Mouse (Mus musculus) lung, postnatal 0 days (tissue): Measurements from ENCODE around the gene Fry. TPM values are rescaled to one million over a fixed set of nuclear protein-coding genes. Genes with fewer than 3 reads are reported as not detected.

ENCODE experiments used
- ATAC-seq: fragments of 200-750 bp; cut with Nextera tagmentation; 2 replicates; pipeline ENCODE4 v1.8.0; 2017; ENCODE audit warnings: moderate library complexity
- DNase-seq: peaks from one replicate; pipeline ENCODE4 v3.0.0-alpha.2; 2016; ENCODE audit warnings: low spot score
- H3K27ac ChIP-seq: fragments of 300-500 bp; sonication (generic); 2 replicates; pipeline ENCODE4 v1.5.1; 2014; ENCODE audit warnings: antibody characterized with exemption, mild to moderate bottlenecking, low read length, mixed read lengths
- H3K27me3 ChIP-seq: fragments of 300-500 bp; sonication (generic); replicated peaks from 2 replicates; pipeline ENCODE4 v1.6.1; 2014; ENCODE audit warnings: low read length, mixed read lengths; ENCODE audit not compliant: insufficient read depth
- H3K36me3 ChIP-seq: fragments of 300-500 bp; sonication (generic); 2 replicates; pipeline ENCODE4 v1.6.1; 2014; ENCODE audit warnings: low read length, mixed read lengths; ENCODE audit not compliant: insufficient read depth
- H3K4me1 ChIP-seq: fragments of 300-500 bp; sonication (generic); 2 replicates; pipeline ENCODE4 v1.6.1; 2014; ENCODE audit warnings: antibody characterized with exemption, low read depth, low read length, mixed read lengths; ENCODE audit not compliant: insufficient read depth
- H3K4me2 ChIP-seq: fragments of 300-500 bp; sonication (generic); replicated peaks from 2 replicates; pipeline ENCODE4 v1.6.1; 2014; ENCODE audit warnings: low read depth, mild to moderate bottlenecking, low read length, moderate library complexity, mixed read lengths
- H3K4me3 ChIP-seq: fragments of 300-500 bp; sonication (generic); 2 replicates; pipeline ENCODE4 v1.5.1; 2014; ENCODE audit warnings: low read depth, low read length
- H3K9ac ChIP-seq: fragments of 300-500 bp; sonication (generic); replicated peaks from 2 replicates; pipeline ENCODE4 v1.6.1; 2014; ENCODE audit warnings: low read depth, mild to moderate bottlenecking
- H3K9me3 ChIP-seq: fragments of 300-500 bp; sonication (generic); 2 replicates; pipeline ENCODE4 v1.6.1; 2016; ENCODE audit warnings: low read length, mixed read lengths
- CTCF ChIP-seq: IDR thresholded peaks from 2 replicates; pipeline ENCODE4 v1.5.1; 2016; ENCODE audit warnings: antibody characterized with exemption, mild to moderate bottlenecking
- EP300 ChIP-seq: IDR thresholded peaks from 2 replicates; pipeline ENCODE4 v1.6.1; 2016; ENCODE audit warnings: antibody characterized with exemption, mild to moderate bottlenecking, control low read depth
- WGBS: fragments of 180-500 bp; shearing (Covaris S2); extraction: QIAGEN DNeasy Blood & Tissue Kit; methylation state at CpG from one replicate; pipeline ENCODE4 v1.1.7; 2014; 5-methylcytosine and 5-hydroxymethylcytosine counted together
- polyA plus RNA-seq: library from polyadenylated mRNA; unstranded; fragments of >200 nt; fragmentation: Nextera tagmentation; extraction: Ambion mirVana; gene quantifications from 2 replicates; pipeline ENCODE4 v1.2.1, GENCODE M21; 2015

Fry gene
- polyA plus RNA-seq, 1 experiment from 2014 or later = 20.8 TPM

DNA sequence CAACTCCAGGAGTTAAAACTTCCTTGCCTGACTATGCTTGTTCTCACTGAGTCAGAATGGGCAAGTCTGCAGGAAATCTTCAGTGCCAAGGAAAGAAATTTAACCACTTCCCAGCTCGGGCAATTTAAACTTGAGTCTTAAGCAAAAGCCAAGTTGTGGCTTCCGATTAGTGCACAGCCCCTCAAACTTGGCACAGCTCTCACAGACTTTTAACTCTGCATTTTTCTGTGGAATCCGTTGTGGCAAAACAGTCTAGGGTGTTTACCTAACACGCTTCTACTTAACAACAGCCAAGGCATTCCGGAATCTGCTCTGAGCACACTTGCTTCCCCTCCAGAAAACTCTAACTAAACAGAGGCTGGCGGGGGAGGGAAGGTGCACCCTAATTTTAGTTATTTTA is 346.8 kb downstream of the Fry start:
- 10% methylated on average over 6 of the region's 6 CpGs for WGBS
- no peaks in the 10 kb centered on the region for H3K9me3 ChIP-seq
- H3K4me3 ChIP-seq = no peak overlapping the region
- H3K9ac ChIP-seq = no peak overlapping the region
- 0 out of 2 replicates have a peak overlapping the region, but pooled peaks have one; percentile 14 for H3K4me2 ChIP-seq
- peaks cover 4% of the 10 kb centered on the region; the same call in 1 of the 2 replicates for H3K4me1 ChIP-seq
- no peaks in the 10 kb centered on the region for H3K27me3 ChIP-seq
- ATAC-seq (peak; percentile 9; the same call in 1 of the 2 replicates), DNase-seq (peak; percentile 71)
- peak overlapping the region; percentile 75 for H3K27ac ChIP-seq
- no peaks in the 10 kb centered on the region for H3K36me3 ChIP-seq
- TF ChIP-seq CTCF (no peak), EP300 (peak; percentile 74)

DNA sequence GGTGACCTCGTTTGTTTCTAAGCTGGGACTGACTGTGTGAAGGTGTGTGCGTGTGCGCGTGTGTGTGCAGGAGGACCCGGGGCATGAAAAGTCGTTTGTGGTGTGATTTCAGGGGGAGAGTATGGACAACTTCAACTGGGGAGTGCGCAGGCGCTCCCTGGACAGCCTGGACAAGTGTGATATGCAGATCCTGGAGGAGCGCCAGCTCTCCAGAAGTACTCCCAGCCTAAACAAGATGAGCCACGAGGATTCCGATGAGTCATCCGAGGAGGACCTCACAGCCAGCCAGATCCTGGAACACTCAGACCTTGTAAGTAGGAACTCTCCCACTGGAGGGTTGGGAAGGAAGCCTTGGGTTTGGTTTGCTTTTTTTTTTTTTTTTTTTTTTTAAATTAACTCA is 347.7 kb downstream of the Fry start:
- TF ChIP-seq CTCF (no peak), EP300 (peak; percentile 95)
- WGBS = 24% methylated on average over 12 of the region's 12 CpGs
- H3K27ac ChIP-seq = peak overlapping the region; percentile 76
- peak overlapping the region; percentile 32; the same call in 1 of the 2 replicates for H3K4me2 ChIP-seq
- peak; percentile 96 for ATAC-seq
- H3K36me3 ChIP-seq = no peaks in the 10 kb centered on the region
- H3K4me1 ChIP-seq = peaks cover 4% of the 10 kb centered on the region; the same call in 1 of the 2 replicates
- peak; percentile 99 for DNase-seq
- no peak overlapping the region for H3K4me3 ChIP-seq
- no peak overlapping the region for H3K9ac ChIP-seq
- no peaks in the 10 kb centered on the region for H3K9me3 ChIP-seq
- H3K27me3 ChIP-seq = no peaks in the 10 kb centered on the region

GRCm38 (mm10) chr5:150468431-150468830 is 350.0 kb downstream of the Fry start:
- WGBS = 35% methylated on average over 6 of the region's 6 CpGs
- Histone ChIP-seq H3K27ac (peak overlapping the region; percentile 65), H3K4me2 (no peak overlapping the region), H3K9ac (no peak overlapping the region), H3K4me3 (no peak overlapping the region), H3K36me3 (peaks cover 10% of the 10 kb centered on the region; the same call in 1 of the 2 replicates), H3K4me1 (peaks cover 4% of the 10 kb centered on the region; the same call in 1 of the 2 replicates), H3K27me3 (no peaks in the 10 kb centered on the region), H3K9me3 (no peaks in the 10 kb centered on the region)
- TF ChIP-seq CTCF (no peak), EP300 (peak; percentile 99)
- ATAC-seq (peak; percentile 58), DNase-seq (peak; percentile 51)

GRCm38 (mm10) chr5:150477364-150477763 is 358.9 kb downstream of the Fry start:
- no peak overlapping the region for H3K27ac ChIP-seq
- 60% methylated on average over 4 of the region's 4 CpGs for WGBS

DNA sequence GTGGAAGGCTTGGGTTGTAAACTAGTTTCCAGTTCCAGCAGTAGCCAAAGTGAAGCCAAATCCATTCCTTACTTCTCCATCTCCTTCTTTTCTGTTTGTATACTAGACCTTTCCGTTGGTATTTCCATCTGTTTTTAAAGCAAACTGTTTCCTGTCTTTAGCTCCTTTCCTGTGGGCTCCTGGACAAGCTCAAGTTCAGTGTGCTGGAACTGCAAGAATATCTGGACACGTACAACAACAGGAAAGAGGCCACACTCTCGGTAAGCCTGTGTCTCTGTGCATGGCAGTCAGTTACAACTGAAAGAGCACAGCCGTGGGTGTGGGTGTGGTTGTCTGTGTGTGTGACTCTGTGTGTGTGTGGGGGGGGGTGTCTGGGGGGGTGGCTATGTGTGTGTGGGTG is 360.2 kb downstream of the Fry start:
- no peak overlapping the region for H3K4me2 ChIP-seq
- H3K36me3 ChIP-seq = no peaks in the 10 kb centered on the region
- no peaks in the 10 kb centered on the region for H3K4me1 ChIP-seq
- H3K4me3 ChIP-seq = no peak overlapping the region
- no peak for TF ChIP-seq CTCF
- peak; percentile 44; the same call in 1 of the 2 replicates for TF ChIP-seq EP300
- H3K27me3 ChIP-seq = no peaks in the 10 kb centered on the region
- 50% methylated on average over 4 of the region's 4 CpGs for WGBS
- no peak overlapping the region for H3K27ac ChIP-seq
- ATAC-seq (peak; percentile 56), DNase-seq (peak; percentile 15)
- no peak overlapping the region for H3K9ac ChIP-seq
- no peaks in the 10 kb centered on the region for H3K9me3 ChIP-seq

More at GRCm38 (mm10) chr5:150477364-150477763, 358.9 kb downstream of the Fry start:
- TF ChIP-seq EP300 (no peak), CTCF (no peak)
- ATAC-seq (no peak), DNase-seq (no peak)
- Histone ChIP-seq H3K4me3 (no peak overlapping the region), H3K27me3 (no peaks in the 10 kb centered on the region), H3K36me3 (peaks cover 8% of the 10 kb centered on the region; the same call in 1 of the 2 replicates), H3K9ac (no peak overlapping the region), H3K9me3 (no peaks in the 10 kb centered on the region), H3K4me1 (no peaks in the 10 kb centered on the region), H3K4me2 (no peak overlapping the region)

DNA sequence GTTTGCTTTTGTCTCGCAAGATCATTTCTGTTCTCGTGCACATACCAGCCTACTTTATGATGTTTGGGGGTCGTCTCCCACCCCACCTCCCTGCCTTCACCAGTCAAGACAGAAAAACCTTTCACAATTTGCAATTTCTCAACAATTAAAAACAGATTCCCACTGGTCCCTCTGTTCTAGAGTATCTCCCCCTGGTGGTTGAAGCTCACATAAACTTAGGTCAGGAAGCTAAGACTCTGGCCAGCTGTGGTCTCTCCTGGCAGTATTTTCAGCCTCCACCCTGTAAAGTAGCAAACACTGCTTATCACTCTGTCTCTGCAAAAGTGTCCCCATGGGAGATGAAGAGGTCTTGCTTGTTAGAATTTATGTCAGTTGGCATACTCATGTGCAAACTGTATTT is 366.8 kb downstream of the Fry start:
- Histone ChIP-seq H3K4me2 (no peak overlapping the region), H3K27me3 (no peaks in the 10 kb centered on the region), H3K9me3 (no peaks in the 10 kb centered on the region), H3K9ac (no peak overlapping the region), H3K27ac (no peak overlapping the region), H3K36me3 (no peaks in the 10 kb centered on the region), H3K4me3 (no peak overlapping the region), H3K4me1 (no peaks in the 10 kb centered on the region)
- TF ChIP-seq CTCF (peak; percentile 79), EP300 (no peak)
- ATAC-seq = no peak
- 60% methylated on average over 3 of the region's 3 CpGs for whole genome bisulfite sequencing
- DNase-seq = peak; percentile 77
